Mouse (Mus musculus): ENCODE measurements at regions not wholly inside any gene's neighbourhood (a gene's known extent, or its start where the extent isn't known, plus 50 kb on each side); places are given as distances from the start of the nearest gene placed in this dataset.

DNA sequence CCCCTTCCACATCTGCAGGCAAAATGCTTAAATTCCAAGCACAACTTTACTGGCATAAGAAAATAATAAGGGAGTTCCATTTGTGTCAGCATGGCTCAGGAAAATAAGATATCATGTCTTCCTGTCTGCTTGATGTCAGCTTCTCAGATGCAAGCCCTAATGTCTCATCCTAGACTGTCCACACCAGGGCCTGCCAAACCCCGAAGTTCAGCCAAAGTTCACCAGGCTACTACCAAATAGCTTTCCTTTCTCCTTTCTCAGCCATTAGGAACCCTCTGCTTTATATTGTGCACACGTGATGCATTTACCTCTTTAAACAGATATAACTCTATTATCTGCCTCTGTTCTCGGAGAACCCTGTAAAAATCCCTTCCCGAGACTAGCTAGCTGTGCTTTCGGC, 152.1 kb downstream of the En1 start:
- no peaks in the 10 kb centered on the region for H3K27me3 ChIP-seq (ENCODE audit: insufficient read depth, low read length)
- H3K36me3 ChIP-seq (replicated peaks), result no peaks in the 10 kb centered on the region
- no peaks in the 10 kb centered on the region for H3K4me1 ChIP-seq (ENCODE audit: insufficient read depth, low read depth, low read length)
- H3K4me3 ChIP-seq (ENCODE audit: low read depth, low read length), result no peak overlapping the region
- DNase-seq (ENCODE audit: low spot score) (no peak), ATAC-seq (ENCODE audit: extremely low read depth, insufficient number of reproducible peaks, low FRiP score, poor library complexity, severe bottlenecking) (no peak)
- TF ChIP-seq TAL1 (conservative IDR thresholded peaks at IDR 0.05; ENCODE audit: low read depth, low read length) (no peak), POLR2AphosphoS5 (IDR thresholded peaks at IDR 0.05; ENCODE audit: insufficient replicate concordance, low read depth, low read length) (no peak), GATA1 (IDR thresholded peaks at IDR 0.05; ENCODE audit: borderline replicate concordance, low read length) (no peak), CTCF (IDR thresholded peaks at IDR 0.05; ENCODE audit: low read depth, low read length) (no peak), GATA2 (IDR thresholded peaks at IDR 0.05; ENCODE audit: borderline replicate concordance, low read depth, low read length) (no peak)
- peaks cover 62% of the 10 kb centered on the region for H3K9me3 ChIP-seq (replicated peaks)

DNA sequence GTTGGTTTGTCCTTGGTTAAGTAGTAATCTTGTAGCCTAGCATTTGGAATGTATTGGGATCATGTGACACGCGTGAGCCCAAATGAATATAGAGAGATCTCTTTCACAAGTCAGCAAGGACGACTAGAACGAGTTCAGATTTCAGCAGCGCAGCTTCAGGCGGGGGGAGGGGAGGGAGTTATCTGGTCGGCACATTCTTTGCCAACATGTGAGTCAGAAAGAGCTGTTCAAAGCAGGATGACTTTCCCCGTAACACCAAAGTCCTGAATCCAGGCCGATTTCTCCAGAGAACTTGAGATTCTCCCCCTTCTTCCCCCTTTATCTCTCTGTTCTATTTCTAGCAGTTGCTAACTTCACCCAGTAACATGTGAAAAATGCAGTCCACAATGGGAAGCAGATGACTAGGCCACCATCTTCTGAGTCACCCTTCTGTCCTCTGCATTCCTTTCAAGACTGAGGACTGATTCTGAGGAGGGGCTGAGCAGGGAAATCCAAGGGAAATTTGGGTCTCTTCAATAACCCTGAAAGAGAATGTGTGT, 155.1 kb downstream of the En1 start:
- no peak for DNase-seq (ENCODE audit: low spot score)
- Histone ChIP-seq H3K4me1 (ENCODE audit: insufficient read depth, low read depth, low read length) (no peaks in the 10 kb centered on the region), H3K4me3 (ENCODE audit: low read depth, low read length) (no peak overlapping the region), H3K36me3 (replicated peaks) (no peaks in the 10 kb centered on the region), H3K9me3 (replicated peaks) (peaks cover 72% of the 10 kb centered on the region), H3K27me3 (ENCODE audit: insufficient read depth, low read length) (no peaks in the 10 kb centered on the region)
- no peak for ATAC-seq (ENCODE audit: extremely low read depth, insufficient number of reproducible peaks, low FRiP score, poor library complexity, severe bottlenecking)
- TF ChIP-seq GATA2 (IDR thresholded peaks at IDR 0.05; ENCODE audit: borderline replicate concordance, low read depth, low read length), result no peak

DNA sequence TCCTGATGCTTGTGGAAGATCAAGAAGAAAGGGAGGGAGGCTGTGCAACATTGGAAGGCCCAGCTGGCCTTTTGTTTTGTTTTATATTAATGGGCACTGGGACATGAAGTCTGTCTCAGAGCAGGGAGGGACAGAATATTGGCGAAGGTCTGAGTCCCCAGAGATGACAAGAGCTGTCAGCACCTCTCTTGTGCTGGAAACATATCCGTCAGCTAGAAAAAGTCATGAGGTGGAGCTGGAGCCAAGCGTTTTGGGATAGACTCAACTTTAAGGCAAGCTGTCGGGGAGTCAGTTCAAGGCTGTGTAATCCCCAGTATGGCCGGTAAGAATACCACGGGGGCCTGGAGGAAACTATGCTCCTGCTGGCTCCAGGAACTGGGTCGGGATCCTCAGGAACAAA, 156.0 kb downstream of the En1 start:
- no peaks in the 10 kb centered on the region for H3K36me3 ChIP-seq (replicated peaks)
- no peaks in the 10 kb centered on the region for H3K4me1 ChIP-seq (ENCODE audit: insufficient read depth, low read depth, low read length)
- ATAC-seq (ENCODE audit: extremely low read depth, insufficient number of reproducible peaks, low FRiP score, poor library complexity, severe bottlenecking), result no peak
- DNase-seq (ENCODE audit: low spot score), result no peak
- TF ChIP-seq GATA2 (IDR thresholded peaks at IDR 0.05; ENCODE audit: borderline replicate concordance, low read depth, low read length) (no peak), CTCF (IDR thresholded peaks at IDR 0.05; ENCODE audit: low read depth, low read length) (no peak), TAL1 (conservative IDR thresholded peaks at IDR 0.05; ENCODE audit: low read depth, low read length) (no peak), POLR2AphosphoS5 (IDR thresholded peaks at IDR 0.05; ENCODE audit: insufficient replicate concordance, low read depth, low read length) (no peak), GATA1 (IDR thresholded peaks at IDR 0.05; ENCODE audit: borderline replicate concordance, low read length) (no peak)
- peaks cover 75% of the 10 kb centered on the region for H3K9me3 ChIP-seq (replicated peaks)
- no peak overlapping the region for H3K4me3 ChIP-seq (ENCODE audit: low read depth, low read length)
- H3K27me3 ChIP-seq (ENCODE audit: insufficient read depth, low read length), result no peaks in the 10 kb centered on the region

DNA sequence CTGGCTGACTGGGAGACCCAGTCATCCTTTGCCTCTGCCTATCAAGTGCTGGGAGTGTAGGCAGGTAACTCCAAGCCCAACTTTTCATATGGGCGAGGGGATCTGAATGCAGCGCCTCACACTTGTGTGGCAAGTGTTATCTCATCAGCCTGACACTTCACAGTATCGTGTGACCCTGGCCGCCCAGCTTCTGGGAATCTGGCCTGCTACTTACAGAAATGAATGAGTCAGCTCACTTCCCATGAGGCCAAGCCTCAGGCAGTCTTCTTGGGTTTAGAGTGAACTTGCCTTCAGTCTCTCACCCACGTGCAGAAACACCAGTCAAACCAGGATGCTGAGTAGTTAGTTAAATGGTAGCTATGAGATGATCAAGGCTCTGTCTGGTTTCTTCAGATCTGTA, 156.5 kb downstream of the En1 start:
- DNase-seq (ENCODE audit: low spot score) (no peak), ATAC-seq (ENCODE audit: extremely low read depth, insufficient number of reproducible peaks, low FRiP score, poor library complexity, severe bottlenecking) (no peak)
- Histone ChIP-seq H3K4me3 (ENCODE audit: low read depth, low read length) (no peak overlapping the region), H3K36me3 (replicated peaks) (no peaks in the 10 kb centered on the region), H3K4me1 (ENCODE audit: insufficient read depth, low read depth, low read length) (no peaks in the 10 kb centered on the region), H3K27me3 (ENCODE audit: insufficient read depth, low read length) (no peaks in the 10 kb centered on the region), H3K9me3 (replicated peaks) (peaks cover 72% of the 10 kb centered on the region)
- TF ChIP-seq TAL1 (conservative IDR thresholded peaks at IDR 0.05; ENCODE audit: low read depth, low read length) (no peak), POLR2AphosphoS5 (IDR thresholded peaks at IDR 0.05; ENCODE audit: insufficient replicate concordance, low read depth, low read length) (no peak), GATA1 (IDR thresholded peaks at IDR 0.05; ENCODE audit: borderline replicate concordance, low read length) (no peak), CTCF (IDR thresholded peaks at IDR 0.05; ENCODE audit: low read depth, low read length) (no peak), GATA2 (IDR thresholded peaks at IDR 0.05; ENCODE audit: borderline replicate concordance, low read depth, low read length) (no peak)

DNA sequence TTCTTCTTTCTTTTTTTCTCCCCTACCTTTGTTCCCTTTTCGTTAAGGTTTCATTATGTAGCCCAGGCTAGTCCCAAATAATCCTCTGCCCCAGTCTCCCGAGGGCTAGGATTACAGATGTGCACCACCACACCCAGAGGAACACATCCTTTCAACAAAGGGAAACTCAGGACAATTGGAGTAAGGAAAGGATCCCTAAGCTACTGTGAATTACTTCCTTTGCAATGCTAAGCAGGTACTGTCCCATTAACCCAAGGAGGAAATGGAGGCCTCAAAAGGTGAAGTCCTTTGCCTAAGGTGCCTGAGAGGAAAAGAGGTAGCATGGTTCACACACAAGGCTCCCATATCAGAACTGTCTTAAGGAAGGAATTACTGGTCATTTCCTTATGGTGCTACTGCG, 157.2 kb downstream of the En1 start:
- Histone ChIP-seq H3K27me3 (ENCODE audit: insufficient read depth, low read length) (no peaks in the 10 kb centered on the region), H3K36me3 (replicated peaks) (no peaks in the 10 kb centered on the region), H3K4me1 (ENCODE audit: insufficient read depth, low read depth, low read length) (no peaks in the 10 kb centered on the region), H3K4me3 (ENCODE audit: low read depth, low read length) (no peak overlapping the region), H3K9me3 (replicated peaks) (peaks cover 73% of the 10 kb centered on the region)
- no peak for ATAC-seq (ENCODE audit: extremely low read depth, insufficient number of reproducible peaks, low FRiP score, poor library complexity, severe bottlenecking)
- TF ChIP-seq TAL1 (conservative IDR thresholded peaks at IDR 0.05; ENCODE audit: low read depth, low read length) (no peak), GATA1 (IDR thresholded peaks at IDR 0.05; ENCODE audit: borderline replicate concordance, low read length) (no peak), GATA2 (IDR thresholded peaks at IDR 0.05; ENCODE audit: borderline replicate concordance, low read depth, low read length) (no peak), POLR2AphosphoS5 (IDR thresholded peaks at IDR 0.05; ENCODE audit: insufficient replicate concordance, low read depth, low read length) (no peak), CTCF (IDR thresholded peaks at IDR 0.05; ENCODE audit: low read depth, low read length) (no peak)
- DNase-seq (ENCODE audit: low spot score), result no peak

DNA sequence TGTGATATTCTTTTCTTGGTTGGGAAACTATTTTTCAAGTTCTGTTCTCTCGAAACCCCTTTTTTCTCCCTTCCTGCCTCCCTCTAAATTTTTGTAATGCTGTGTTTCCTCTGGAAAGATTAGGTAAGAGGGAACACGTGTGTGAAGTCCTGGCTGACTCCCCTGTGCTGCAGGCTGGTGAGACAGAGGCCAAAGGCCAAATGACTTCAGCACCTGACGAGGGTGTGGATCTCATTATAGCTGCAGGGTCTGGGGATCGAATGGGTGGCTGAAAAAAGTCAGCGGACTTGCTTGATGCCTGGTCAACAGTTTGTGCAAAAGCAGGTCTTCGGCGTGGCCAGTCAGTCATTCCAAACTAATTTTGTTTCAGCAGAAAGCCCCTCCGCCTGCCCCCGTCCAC, 159.1 kb downstream of the En1 start:
- no peak for DNase-seq (ENCODE audit: low spot score)
- TF ChIP-seq CTCF (IDR thresholded peaks at IDR 0.05; ENCODE audit: low read depth, low read length), result no peak
- no peak for TF ChIP-seq GATA1 (IDR thresholded peaks at IDR 0.05; ENCODE audit: borderline replicate concordance, low read length)
- TF ChIP-seq POLR2AphosphoS5 (IDR thresholded peaks at IDR 0.05; ENCODE audit: insufficient replicate concordance, low read depth, low read length), result no peak
- no peak for TF ChIP-seq TAL1 (conservative IDR thresholded peaks at IDR 0.05; ENCODE audit: low read depth, low read length)
- TF ChIP-seq GATA2 (IDR thresholded peaks at IDR 0.05; ENCODE audit: borderline replicate concordance, low read depth, low read length), result no peak
- Histone ChIP-seq H3K4me1 (ENCODE audit: insufficient read depth, low read depth, low read length) (no peaks in the 10 kb centered on the region), H3K36me3 (replicated peaks) (no peaks in the 10 kb centered on the region), H3K27me3 (ENCODE audit: insufficient read depth, low read length) (no peaks in the 10 kb centered on the region), H3K9me3 (replicated peaks) (peaks cover 67% of the 10 kb centered on the region), H3K4me3 (ENCODE audit: low read depth, low read length) (no peak overlapping the region)
- ATAC-seq (ENCODE audit: extremely low read depth, insufficient number of reproducible peaks, low FRiP score, poor library complexity, severe bottlenecking), result no peak

DNA sequence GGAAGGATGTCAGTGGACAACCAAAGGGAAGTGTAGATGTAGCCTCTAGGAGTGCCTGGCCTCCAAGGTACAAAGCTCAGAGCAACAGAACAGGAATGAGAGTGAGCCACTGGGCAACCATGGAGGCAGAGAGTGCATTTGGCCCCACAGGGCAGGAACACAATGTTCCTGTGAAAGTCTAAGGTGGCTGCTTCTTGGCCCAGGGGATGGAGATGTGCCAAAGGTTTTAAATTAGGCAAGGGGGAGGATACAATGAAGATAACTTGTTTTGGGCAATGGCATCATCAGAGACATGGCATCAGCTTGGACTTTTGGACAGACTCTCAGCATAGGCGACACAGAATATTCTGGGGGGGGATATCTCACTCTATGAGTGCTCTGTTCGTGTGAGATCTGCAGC, 160.3 kb downstream of the En1 start:
- Histone ChIP-seq H3K36me3 (replicated peaks) (no peaks in the 10 kb centered on the region), H3K9me3 (replicated peaks) (peaks cover 64% of the 10 kb centered on the region), H3K4me3 (ENCODE audit: low read depth, low read length) (no peak overlapping the region), H3K4me1 (ENCODE audit: insufficient read depth, low read depth, low read length) (no peaks in the 10 kb centered on the region), H3K27me3 (ENCODE audit: insufficient read depth, low read length) (no peaks in the 10 kb centered on the region)
- no peak for DNase-seq (ENCODE audit: low spot score)
- ATAC-seq (ENCODE audit: extremely low read depth, insufficient number of reproducible peaks, low FRiP score, poor library complexity, severe bottlenecking), result no peak
- TF ChIP-seq POLR2AphosphoS5 (IDR thresholded peaks at IDR 0.05; ENCODE audit: insufficient replicate concordance, low read depth, low read length), result no peak
- no peak for TF ChIP-seq GATA1 (IDR thresholded peaks at IDR 0.05; ENCODE audit: borderline replicate concordance, low read length)
- TF ChIP-seq TAL1 (conservative IDR thresholded peaks at IDR 0.05; ENCODE audit: low read depth, low read length), result no peak
- TF ChIP-seq CTCF (IDR thresholded peaks at IDR 0.05; ENCODE audit: low read depth, low read length), result no peak
- no peak for TF ChIP-seq GATA2 (IDR thresholded peaks at IDR 0.05; ENCODE audit: borderline replicate concordance, low read depth, low read length)

Measured in G1E (cell line).